Mouse (Mus musculus) heart, postnatal 14 days (tissue): ENCODE data around the gene Macrod2. TPM values are rescaled to one million over a fixed set of nuclear protein-coding genes. Genes with fewer than 3 reads are reported as not detected.
"Not testable (repeated sequence)": the region's sequence is repeated elsewhere in the genome, so short reads cannot be mapped to it uniquely, and the experiment has no call there.

Source experiments
- DNase-seq, 2 experiments: peaks; one replicate each; pipeline ENCODE4 v3.0.0; 2021 to 2022
- intact Hi-C: fragments of 180-260 bp; cut with DNase I; formaldehyde crosslinking; loops from one replicate; pipeline ENCODE4 v1.15.1; 2025
- total RNA-seq, 2 experiments: library from RNA; stranded (reverse); gene quantifications; 2 replicates each; pipeline ENCODE4 v1.2.3; 2021

The Macrod2 gene
- total RNA-seq, 2 experiments from 2014 or later, result 9.9 to 10.1 TPM

GRCm38 (mm10) chr2:140690906-140691305 lies 295.8 kb downstream of the Macrod2 start:
- DNase-seq, result no peak
- intact Hi-C loops, result no loop called here

- intact Hi-C loops, result no loop called here
- DNase-seq, result no peak
Observed at GRCm38 (mm10) chr2:140691403-140691802, 296.3 kb downstream of the Macrod2 start.

GRCm38 (mm10) chr2:140692461-140692860 lies 297.4 kb downstream of the Macrod2 start:
- intact Hi-C loops, result no loop called here
- DNase-seq, result no peak

GRCm38 (mm10) chr2:140693845-140694244 lies 298.7 kb downstream of the Macrod2 start:
- no peak for DNase-seq
- intact Hi-C loops, result no loop called here

- intact Hi-C loops, result no loop called here
- DNase-seq, result no peak
Observed at GRCm38 (mm10) chr2:140698585-140698984, 303.5 kb downstream of the Macrod2 start.

- intact Hi-C loops, result no loop called here
- DNase-seq, result no peak
Observed at GRCm38 (mm10) chr2:140703377-140703776, 308.3 kb downstream of the Macrod2 start.

GRCm38 (mm10) chr2:140704146-140704545 lies 309.0 kb downstream of the Macrod2 start:
- intact Hi-C loops, result no loop called here
- no peak for DNase-seq

GRCm38 (mm10) chr2:140705278-140705677 lies 310.2 kb downstream of the Macrod2 start:
- DNase-seq, result no peak
- intact Hi-C loops, result no loop called here

GRCm38 (mm10) chr2:140707550-140707949 lies 312.4 kb downstream of the Macrod2 start:
- no peak for DNase-seq
- intact Hi-C loops, result no loop called here

GRCm38 (mm10) chr2:140715822-140716221 lies 320.7 kb downstream of the Macrod2 start:
- intact Hi-C loops, result no loop called here
- DNase-seq, result no peak

GRCm38 (mm10) chr2:140717407-140717806 lies 322.3 kb downstream of the Macrod2 start:
- no peak for DNase-seq
- intact Hi-C loops, result no loop called here

GRCm38 (mm10) chr2:140732616-140733183 lies 337.6 kb downstream of the Macrod2 start:
- intact Hi-C loops, result no loop called here
- no peak for DNase-seq

GRCm38 (mm10) chr2:140740511-140740910 lies 345.4 kb downstream of the Macrod2 start:
- no peak for DNase-seq
- intact Hi-C loops, result no loop called here

GRCm38 (mm10) chr2:140742954-140743353 lies 347.8 kb downstream of the Macrod2 start:
- DNase-seq, intact Hi-C loops: not testable (repeated sequence)

GRCm38 (mm10) chr2:140758881-140759280 lies 363.8 kb downstream of the Macrod2 start:
- intact Hi-C loops, result no loop called here

GRCm38 (mm10) chr2:140759732-140760131 lies 364.6 kb downstream of the Macrod2 start:
- intact Hi-C loops, result no loop called here

More at GRCm38 (mm10) chr2:140758881-140759280, 363.8 kb downstream of the Macrod2 start:
- DNase-seq, result no peak

GRCm38 (mm10) chr2:140760137-140760536 lies 365.0 kb downstream of the Macrod2 start:
- intact Hi-C loops, result no loop called here
- DNase-seq, result no peak

More at GRCm38 (mm10) chr2:140759732-140760131, 364.6 kb downstream of the Macrod2 start:
- DNase-seq, result no peak

- intact Hi-C loops, result no loop called here
- DNase-seq, result no peak
Observed at GRCm38 (mm10) chr2:140763076-140763891, 368.2 kb downstream of the Macrod2 start.

GRCm38 (mm10) chr2:140769473-140769872 lies 374.4 kb downstream of the Macrod2 start:
- intact Hi-C loops, result no loop called here
- DNase-seq, result no peak

GRCm38 (mm10) chr2:140772825-140773224 lies 377.7 kb downstream of the Macrod2 start:
- intact Hi-C loops, result no loop called here

GRCm38 (mm10) chr2:140773456-140773855 lies 378.3 kb downstream of the Macrod2 start:
- intact Hi-C loops, result no loop called here
- DNase-seq, result no peak

More at GRCm38 (mm10) chr2:140772825-140773224, 377.7 kb downstream of the Macrod2 start:
- DNase-seq, result no peak
